Mouse (Mus musculus) MEL (cell line): ENCODE data around the gene Pde8b.

Experiments
- CTCF ChIP-seq, 3 experiments: IDR thresholded peaks in 2 of 3; conservative IDR thresholded peaks in 1 of 3; 2 replicates each; pipeline ENCODE4 v1.5.1; 2011 to 2012; ENCODE audit warnings: low read length in 3 of 3, low read depth in 2 of 3, mild to moderate bottlenecking in 2 of 3, improper control_type of control experiment in 1 of 3, inconsistent platforms in 1 of 3, mixed read lengths in 1 of 3, moderate library complexity in 1 of 3; ENCODE audit not compliant: control insufficient read depth in 1 of 3, insufficient read depth in 1 of 3, poor library complexity in 1 of 3, severe bottlenecking in 1 of 3
- E2F4 ChIP-seq: IDR thresholded peaks from 2 replicates; pipeline ENCODE4 v1.6.1; 2011; ENCODE audit warnings: low read depth, low read length, improper control_type of control experiment, borderline replicate concordance
- ELF1 ChIP-seq: IDR thresholded peaks from 2 replicates; pipeline ENCODE4 v1.6.1; 2014; ENCODE audit warnings: low read depth, mild to moderate bottlenecking, inconsistent platforms, low read length, improper control_type of control experiment, moderate library complexity
- EP300 ChIP-seq, 2 experiments: IDR thresholded peaks; 2 replicates each; pipeline ENCODE4 v1.6.1; 2011; ENCODE audit warnings: improper control_type of control experiment in 2 of 2, low read length in 2 of 2, low read depth in 1 of 2, mild to moderate bottlenecking in 1 of 2
- ETS1 ChIP-seq: IDR thresholded peaks from 2 replicates; pipeline ENCODE4 v1.6.1; 2012; ENCODE audit warnings: low read depth, mild to moderate bottlenecking, inconsistent platforms, low read length, improper control_type of control experiment, moderate library complexity
- GABPA ChIP-seq: IDR thresholded peaks from 2 replicates; pipeline ENCODE4 v1.6.1; 2012; ENCODE audit warnings: low read depth, mild to moderate bottlenecking, inconsistent platforms, low read length, improper control_type of control experiment, moderate library complexity
- POLR2A ChIP-seq, 2 experiments: IDR thresholded peaks; 2 replicates each; pipeline ENCODE4 v1.6.1; 2011 to 2012; ENCODE audit warnings: low read length in 2 of 2, mild to moderate bottlenecking in 2 of 2, control low read depth in 1 of 2, improper control_type of control experiment in 1 of 2, low read depth in 1 of 2, moderate library complexity in 1 of 2; ENCODE audit not compliant: control insufficient read depth in 1 of 2, insufficient read depth in 1 of 2, poor library complexity in 1 of 2
- POLR2AphosphoS2 ChIP-seq: IDR thresholded peaks from 2 replicates; pipeline ENCODE4 v1.6.1; 2011; ENCODE audit warnings: low read length, improper control_type of control experiment
- POLR2AphosphoS5 ChIP-seq: IDR thresholded peaks from 2 replicates; pipeline ENCODE4 v1.6.1; 2012; ENCODE audit warnings: low read depth, borderline replicate concordance, mild to moderate bottlenecking, inconsistent platforms, low read length, moderate library complexity, mixed read lengths
- RCOR1 ChIP-seq: IDR thresholded peaks from 2 replicates; pipeline ENCODE4 v1.6.1; 2012; ENCODE audit warnings: low read depth, mild to moderate bottlenecking, inconsistent platforms, low read length, improper control_type of control experiment
- UBTF ChIP-seq: IDR thresholded peaks from 2 replicates; pipeline ENCODE4 v1.6.1; 2012; ENCODE audit warnings: low read depth, mild to moderate bottlenecking, inconsistent platforms, low read length, improper control_type of control experiment, moderate library complexity, borderline replicate concordance; ENCODE audit not compliant: insufficient read depth
- ZC3H11A ChIP-seq: IDR thresholded peaks from 2 replicates; pipeline ENCODE4 v1.6.1; 2012; ENCODE audit warnings: low read depth, mild to moderate bottlenecking, inconsistent platforms, low read length, improper control_type of control experiment

- TF ChIP-seq ELF1 (no peak), POLR2AphosphoS2 (no peak), CTCF (IDR thresholded peaks at IDR 0.05 in 2 of 3, conservative IDR thresholded peaks at IDR 0.05 in 1 of 3; ENCODE audit: control insufficient read depth in 1 of 3, insufficient read depth in 1 of 3, low read depth in 2 of 3, low read length in 3 of 3, poor library complexity in 1 of 3, severe bottlenecking in 1 of 3) (no peak), POLR2A (IDR thresholded peaks at IDR 0.05; ENCODE audit: control insufficient read depth in 1 of 2, insufficient read depth in 1 of 2, low read depth in 1 of 2, low read length in 2 of 2, poor library complexity in 1 of 2) (no peak), RCOR1 (no peak), ETS1 (no peak), POLR2AphosphoS5 (no peak), GABPA (no peak), EP300 (IDR thresholded peaks at IDR 0.05; ENCODE audit: low read depth in 1 of 2, low read length in 2 of 2) (no peak), ZC3H11A (no peak), UBTF (no peak), E2F4 (no peak)
Observed at GRCm38 (mm10) chr13:95120570-95120969, 129.6 kb downstream of the Pde8b start.
